Mouse (Mus musculus) kidney, adult 18-20 months (tissue): Measurements from ENCODE around the gene Tgtp2.
"Not testable (repeated sequence)": the region's sequence is repeated elsewhere in the genome, so short reads cannot be mapped to it uniquely, and the experiment has no call there.

Experiments
- DNase-seq: peaks from one replicate; pipeline ENCODE4 v3.0.0; 2021

The Tgtp2 gene

DNA sequence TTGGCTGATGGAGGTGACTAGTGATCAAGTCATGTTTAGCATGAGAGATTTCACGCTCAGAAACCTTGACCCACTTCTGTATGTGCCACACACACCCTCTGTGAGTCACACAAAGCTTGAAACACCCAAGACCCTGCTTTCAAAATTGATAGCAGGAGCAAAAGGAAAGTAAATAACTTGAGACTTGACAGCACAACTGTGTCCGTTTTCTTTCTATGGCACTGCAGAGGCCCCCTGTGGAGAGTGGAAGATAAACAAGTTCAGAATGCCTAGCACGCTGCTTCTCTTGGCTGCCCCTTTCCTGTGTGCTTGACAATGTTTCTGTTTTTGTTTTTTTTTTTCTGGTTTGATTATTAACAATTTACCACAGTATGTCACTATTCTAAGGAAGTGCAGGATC is 20.9 kb upstream of the Tgtp2 start:
- DNase-seq: peak; percentile 28

DNA sequence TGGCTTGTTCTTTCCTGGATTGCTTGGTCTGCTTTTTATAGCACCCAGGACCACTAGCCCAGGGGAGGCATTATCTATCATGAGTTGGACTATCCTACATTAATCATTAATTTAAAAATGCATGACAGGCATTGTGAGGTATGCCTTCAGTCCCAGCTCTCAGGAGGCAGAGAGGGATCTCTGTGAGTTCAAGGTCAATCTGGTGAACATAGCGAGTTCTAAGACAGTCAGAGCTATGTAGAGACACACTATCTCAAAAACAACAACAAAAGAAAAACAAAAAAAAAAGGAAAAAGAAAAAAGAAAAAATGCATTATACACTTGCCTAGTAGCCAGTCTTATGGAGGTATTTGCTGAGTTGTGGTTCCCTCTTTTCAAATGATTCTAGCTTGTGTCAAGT is 20.4 kb upstream of the Tgtp2 start:
- DNase-seq: no peak

DNA sequence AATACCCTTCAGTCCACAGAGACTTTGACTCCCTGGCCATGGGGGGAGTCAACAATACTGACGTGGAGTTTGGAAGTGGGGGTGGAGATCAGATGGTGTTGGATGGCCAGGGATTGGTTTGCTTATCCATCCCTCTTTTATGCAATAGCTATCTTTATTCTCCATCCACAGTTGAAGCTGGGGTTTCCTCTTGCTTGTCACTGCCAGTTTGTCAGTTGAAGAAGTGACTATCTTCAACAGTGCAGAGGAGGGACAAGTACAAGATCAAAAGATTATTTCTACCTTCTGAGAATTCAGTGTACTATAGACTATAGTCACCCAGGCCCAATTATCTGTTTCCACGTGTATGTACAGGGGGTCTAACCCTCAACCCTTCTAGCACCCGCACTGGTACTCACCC is 19.8 kb upstream of the Tgtp2 start:
- no peak for DNase-seq

GRCm38 (mm10) chr11:49083146-49083545 is 19.1 kb upstream of the Tgtp2 start:
- no peak for DNase-seq

- DNase-seq: no peak
These were observed 17.9 kb upstream of the Tgtp2 start for GRCm38 (mm10) chr11:49081886-49082285.

DNA sequence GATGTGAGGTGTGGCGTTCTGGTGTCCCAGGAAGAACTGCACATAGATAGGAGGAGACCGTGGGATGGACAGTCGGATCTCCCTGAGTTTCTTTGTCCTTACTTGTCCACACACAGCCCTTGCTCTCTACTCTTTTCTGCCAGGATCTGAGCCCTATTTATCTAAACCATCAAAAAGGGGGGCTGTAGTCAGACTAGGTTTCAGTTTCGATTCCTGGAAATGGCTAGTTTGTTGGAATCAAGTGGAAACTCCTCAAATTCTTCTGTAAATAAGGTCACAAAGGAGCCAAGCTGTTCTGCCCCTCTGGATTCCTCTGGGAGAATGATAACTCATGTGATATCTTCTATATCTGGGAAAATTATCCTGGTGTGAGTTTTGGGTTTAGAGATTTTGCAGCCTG is 17.4 kb upstream of the Tgtp2 start:
- DNase-seq: no peak

DNA sequence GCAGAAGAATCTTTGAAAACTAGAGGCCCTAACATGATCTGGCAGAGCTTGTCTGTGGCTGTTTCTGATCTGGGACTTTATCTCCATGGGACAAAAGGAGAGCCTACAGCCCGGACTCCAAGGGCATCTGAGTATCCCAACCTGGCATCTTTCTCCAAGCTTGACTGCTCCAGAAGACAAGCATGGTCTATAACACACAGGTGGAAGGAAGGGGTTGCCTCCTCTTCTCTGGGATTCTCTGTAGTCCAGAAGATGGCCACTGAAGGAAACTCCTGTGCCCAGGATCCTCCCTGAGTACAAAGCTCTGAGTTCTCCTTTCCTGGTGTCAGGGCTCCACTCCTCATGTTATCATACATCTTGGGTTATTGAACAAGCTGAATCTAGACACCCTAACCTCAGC is 16.6 kb upstream of the Tgtp2 start:
- DNase-seq: no peak

DNA sequence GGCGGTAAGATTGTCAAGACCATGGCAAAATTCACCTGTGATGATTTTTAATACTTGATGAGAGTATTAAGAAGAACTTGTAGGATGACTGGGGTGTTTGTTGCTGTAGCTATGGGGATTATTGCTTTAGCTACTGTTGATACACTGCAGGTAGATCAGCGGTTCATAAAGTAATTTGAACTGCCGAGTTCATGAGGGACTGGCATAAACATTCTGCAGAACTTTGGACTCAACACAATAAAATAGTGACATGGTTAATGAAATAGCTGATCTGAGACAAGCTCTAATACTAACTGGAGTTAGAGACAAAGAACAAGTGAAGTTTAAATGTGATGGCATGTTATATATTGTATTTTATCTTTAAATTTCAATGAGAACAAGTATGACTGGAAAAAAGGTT is 14.7 kb upstream of the Tgtp2 start:
- DNase-seq: no peak

- DNase-seq: no peak
These were observed 13.0 kb upstream of the Tgtp2 start for GRCm38 (mm10) chr11:49077012-49077411.

- peak; percentile 33 for DNase-seq
These were observed 12.2 kb upstream of the Tgtp2 start, which contains the start of gene Ifi47 for GRCm38 (mm10) chr11:49076001-49076757. Gene Ifi47, plus strand, starts transcription at chr11:49076587.

DNA sequence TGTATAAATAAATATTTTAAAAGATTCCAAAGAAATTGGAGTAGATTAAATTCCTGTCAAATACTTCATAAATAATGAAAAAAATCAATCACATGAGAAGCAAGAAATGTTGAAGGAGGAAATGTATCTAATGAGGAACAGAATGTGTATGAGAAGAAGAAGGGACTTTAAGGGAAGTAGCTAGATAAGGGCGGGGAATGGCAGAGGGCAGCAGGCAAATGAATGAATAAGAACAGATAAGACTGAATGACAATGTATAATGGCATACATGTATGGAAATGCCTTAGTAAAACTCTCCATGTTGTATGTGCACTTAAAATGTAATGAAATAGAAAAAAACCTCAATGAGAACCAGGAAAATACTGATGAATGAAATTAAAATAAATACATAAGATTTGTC is 4.4 kb upstream of the Tgtp2 start:
- DNase-seq: no peak

GRCm38 (mm10) chr11:49061865-49062264 is 2.1 kb downstream of the Tgtp2 start:
- DNase-seq: not testable (repeated sequence)

- not testable (repeated sequence) for DNase-seq
These were observed 3.9 kb downstream of the Tgtp2 start for GRCm38 (mm10) chr11:49060061-49060460.

DNA sequence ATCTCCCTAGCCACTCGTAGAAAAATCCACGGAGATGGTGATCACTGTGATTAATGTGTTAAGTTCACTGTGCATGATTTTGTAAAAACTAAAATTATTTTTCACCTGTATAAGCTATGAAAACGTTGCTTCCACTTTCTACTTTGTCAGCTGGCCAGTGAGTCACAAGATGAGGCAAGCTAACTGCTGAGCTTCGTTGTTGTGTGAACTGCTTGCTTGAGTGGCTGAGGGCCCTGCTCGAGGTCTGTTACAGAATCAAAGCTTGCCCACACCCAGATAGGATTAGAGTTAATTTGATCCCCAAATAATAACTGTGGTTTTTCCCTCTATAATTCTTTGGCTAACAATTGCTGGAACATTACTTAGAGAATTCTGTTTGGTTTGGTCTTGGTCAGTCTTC is 12.1 kb downstream of the Tgtp2 start:
- not testable (repeated sequence) for DNase-seq

DNA sequence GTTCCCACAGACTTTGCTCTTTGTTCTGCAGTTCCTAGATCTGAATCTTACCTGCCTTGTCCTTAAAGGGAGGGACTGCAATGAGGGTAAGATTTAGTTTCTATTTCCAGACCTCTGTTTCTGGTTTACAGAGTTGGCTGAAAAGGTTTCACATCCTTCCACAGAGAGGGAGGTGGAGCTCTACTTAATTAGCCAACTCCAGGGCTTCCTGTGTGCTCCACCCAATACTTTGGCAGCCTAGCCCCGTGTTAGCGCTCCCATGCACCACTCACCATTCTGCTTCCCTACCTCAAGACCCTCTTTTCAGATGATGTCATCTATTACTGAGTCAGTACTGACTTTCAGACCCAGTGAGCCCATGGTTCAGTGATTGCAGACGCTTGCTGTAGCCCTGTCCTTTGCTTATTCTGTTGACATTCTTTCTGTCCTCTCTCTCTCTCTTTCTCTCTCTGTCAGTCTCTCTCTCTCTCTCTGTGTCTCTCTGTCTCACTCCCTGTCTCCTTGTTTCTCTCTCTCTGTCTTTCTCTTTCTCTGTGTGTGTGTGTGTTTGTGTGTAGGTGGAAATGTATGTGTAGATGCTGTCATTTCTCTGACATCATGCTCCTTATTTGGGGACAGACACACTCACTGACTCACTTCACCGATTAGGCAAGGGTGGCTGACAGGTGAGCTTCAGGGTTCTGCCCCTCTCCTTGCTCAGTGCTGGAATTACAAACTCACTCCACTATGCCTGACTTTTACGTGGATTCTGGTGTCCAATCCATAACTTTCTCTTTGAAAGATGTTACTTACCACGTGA is 12.7 kb downstream of the Tgtp2 start, which contains the start of gene 9930111J21Rik2:
TSS of gene 9930111J21Rik2 (minus strand) at position 150 of the 799 bp plus-strand sequence.
- DNase-seq: not testable (repeated sequence)

DNA sequence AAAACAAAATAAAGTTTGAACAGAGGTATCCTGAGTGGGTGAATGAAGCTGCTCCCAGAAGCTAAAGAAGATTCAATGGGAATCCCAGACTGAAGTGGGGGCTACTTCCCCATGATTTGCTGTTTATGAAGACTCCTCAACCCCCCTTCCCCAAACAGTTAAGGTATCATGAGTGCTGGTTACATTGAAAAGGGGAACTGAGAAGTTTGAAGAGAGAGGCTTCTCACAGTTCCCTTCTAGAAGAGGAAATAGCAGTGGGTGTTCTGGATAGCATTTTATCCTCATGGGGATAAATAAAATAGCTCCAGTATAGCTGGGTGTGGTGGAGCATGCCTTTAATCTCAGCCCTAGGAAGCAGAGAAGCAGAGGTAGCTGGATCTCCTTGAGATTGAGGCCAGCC is 13.9 kb downstream of the Tgtp2 start:
- DNase-seq: not testable (repeated sequence)

GRCm38 (mm10) chr11:49012074-49012473 is 51.9 kb downstream of the Tgtp2 start:
- not testable (repeated sequence) for DNase-seq
